Mouse (Mus musculus) hindbrain, embryonic 12.5 days (tissue): ENCODE data around the gene Slc8a1. TPM values are rescaled to one million over a fixed set of nuclear protein-coding genes. Genes with fewer than 3 reads are reported as not detected.

ENCODE experiments used
- ATAC-seq: fragments of 200-750 bp; cut with Nextera tagmentation; 2 replicates; pipeline ENCODE4 v1.8.0; 2017; ENCODE audit warnings: moderate TSS enrichment; ENCODE audit not compliant: low FRiP score
- H3K27ac ChIP-seq: fragments of 300-500 bp; sonication (generic); 2 replicates; pipeline ENCODE4 v1.5.1; 2016; ENCODE audit warnings: mild to moderate bottlenecking
- H3K27me3 ChIP-seq: fragments of 300-500 bp; sonication (generic); 2 replicates; pipeline ENCODE4 v1.6.1; 2016; ENCODE audit warnings: mild to moderate bottlenecking
- H3K36me3 ChIP-seq: fragments of 300-500 bp; sonication (generic); 2 replicates; pipeline ENCODE4 v1.6.1; 2016; ENCODE audit warnings: mild to moderate bottlenecking
- H3K4me1 ChIP-seq: fragments of 300-500 bp; sonication (generic); 2 replicates; pipeline ENCODE4 v1.6.1; 2016
- H3K4me2 ChIP-seq: fragments of 300-500 bp; sonication (generic); replicated peaks from 2 replicates; pipeline ENCODE4 v1.6.1; 2016; ENCODE audit warnings: mild to moderate bottlenecking
- H3K4me3 ChIP-seq: fragments of 300-500 bp; sonication (generic); 2 replicates; pipeline ENCODE4 v1.5.1; 2016; ENCODE audit warnings: mild to moderate bottlenecking
- H3K9ac ChIP-seq: fragments of 300-500 bp; sonication (generic); 2 replicates; pipeline ENCODE4 v1.6.1; 2016; ENCODE audit warnings: mild to moderate bottlenecking, moderate library complexity
- H3K9me3 ChIP-seq: fragments of 300-500 bp; sonication (generic); replicated peaks from 2 replicates; pipeline ENCODE4 v1.6.1; 2016; ENCODE audit warnings: mild to moderate bottlenecking
- WGBS: fragments of 180-500 bp; shearing (Covaris S2); methylation state at CpG from one replicate; pipeline ENCODE4 v1.1.7; 2016; 5-methylcytosine and 5-hydroxymethylcytosine counted together
- polyA plus RNA-seq: library from polyadenylated mRNA; unstranded; fragments of >200 nt; fragmentation: Nextera tagmentation; extraction: Ambion mirVana; gene quantifications from 2 replicates; pipeline ENCODE4 v1.2.1, GENCODE M21; 2016

Gene Slc8a1
- polyA plus RNA-seq, 1 experiment from 2014 or later = 9.0 TPM

DNA sequence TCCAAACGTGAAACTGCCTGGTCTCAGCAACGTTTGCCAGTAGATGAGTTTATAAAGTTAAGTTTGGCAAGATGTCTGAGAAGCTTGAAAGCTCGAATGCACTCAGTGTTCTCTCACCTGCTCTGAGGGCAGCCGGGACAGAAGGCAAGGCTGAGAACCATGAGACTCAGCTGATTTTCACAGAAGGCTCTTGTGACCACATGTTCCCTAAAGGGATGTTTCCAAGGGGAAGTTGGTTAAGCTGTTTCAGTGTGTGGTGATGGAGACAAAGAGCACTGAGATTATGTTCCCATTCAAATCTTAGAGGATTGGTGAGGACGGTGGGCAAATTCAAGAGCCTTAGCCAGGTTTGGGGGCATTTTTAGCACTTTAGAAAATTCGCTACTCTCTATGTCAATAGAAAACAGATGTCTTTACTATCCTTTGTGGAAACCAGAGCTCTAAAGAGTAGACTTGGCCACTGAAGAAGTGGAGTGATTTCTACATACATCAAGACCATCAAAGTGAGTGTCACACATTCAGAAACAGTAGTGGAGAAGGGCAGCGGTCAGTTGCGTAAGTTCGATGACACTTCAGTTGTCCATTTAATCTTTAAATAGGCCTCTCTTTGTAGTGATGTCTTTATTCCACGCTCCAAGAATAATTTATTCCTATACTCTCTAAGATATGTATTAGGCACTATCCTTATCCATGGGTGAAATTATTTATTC is 219.7 kb downstream of the Slc8a1 start:
- 87% methylated on average over 10 of the region's 10 CpGs for WGBS
- Histone ChIP-seq H3K4me2 (no peak overlapping the region), H3K36me3 (no peaks in the 10 kb centered on the region), H3K9ac (no peak overlapping the region), H3K9me3 (no peaks in the 10 kb centered on the region), H3K4me1 (peaks cover 3% of the 10 kb centered on the region; the same call in 1 of the 2 replicates), H3K27me3 (no peaks in the 10 kb centered on the region), H3K4me3 (no peak overlapping the region), H3K27ac (no peak overlapping the region)
- no peak for ATAC-seq

DNA sequence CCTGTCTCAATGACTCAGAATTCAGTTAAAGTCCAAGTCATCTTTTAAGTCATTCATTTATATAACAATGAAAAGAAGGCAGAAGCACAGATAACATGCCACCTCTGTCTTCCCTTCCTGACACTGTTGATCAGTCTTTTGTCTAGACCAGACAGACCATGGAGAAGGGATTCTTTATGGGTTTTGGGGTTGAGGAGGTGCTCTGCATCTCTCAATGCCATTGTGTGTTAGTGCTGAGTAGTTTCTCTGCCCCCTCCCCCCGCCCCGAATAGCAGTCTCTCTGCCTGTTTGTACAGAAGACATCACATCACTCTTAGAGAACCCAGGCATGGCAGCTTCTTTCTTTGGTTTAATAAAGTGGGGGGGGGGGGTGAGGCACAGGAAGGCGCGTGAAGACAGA is 222.0 kb downstream of the Slc8a1 start:
- Histone ChIP-seq H3K27me3 (no peaks in the 10 kb centered on the region), H3K36me3 (no peaks in the 10 kb centered on the region), H3K9ac (no peak overlapping the region), H3K9me3 (no peaks in the 10 kb centered on the region), H3K4me3 (no peak overlapping the region), H3K27ac (no peak overlapping the region), H3K4me1 (peaks cover 3% of the 10 kb centered on the region; the same call in 1 of the 2 replicates), H3K4me2 (no peak overlapping the region)
- ATAC-seq = no peak
- WGBS = 32% methylated on average over 4 of the region's 4 CpGs

DNA sequence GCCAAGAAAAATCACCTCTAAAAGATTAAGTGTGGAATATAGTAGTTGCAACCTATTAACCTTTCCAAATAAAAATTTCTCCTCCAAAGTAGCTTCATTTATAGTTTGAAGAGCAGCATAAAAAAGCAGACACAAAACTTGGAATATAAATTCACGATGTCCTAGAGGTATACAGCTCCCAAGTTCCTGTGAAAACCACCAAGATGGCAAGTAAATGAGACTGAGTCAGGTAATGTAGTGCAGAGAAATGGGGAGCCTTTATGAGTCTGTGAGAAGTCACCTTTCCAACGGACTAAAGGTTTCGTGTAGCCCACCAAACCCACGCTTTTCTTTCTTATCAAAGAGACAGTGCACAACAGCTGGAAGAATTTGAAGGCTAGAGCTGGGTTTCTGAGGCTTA is 224.2 kb downstream of the Slc8a1 start:
- no peak for ATAC-seq
- no peaks in the 10 kb centered on the region for H3K27me3 ChIP-seq
- WGBS = 74% methylated on average over 4 of the region's 4 CpGs
- peaks cover 3% of the 10 kb centered on the region; the same call in 1 of the 2 replicates for H3K4me1 ChIP-seq
- no peak overlapping the region; the same call in 1 of the 2 replicates for H3K27ac ChIP-seq
- H3K9ac ChIP-seq = no peak overlapping the region
- H3K4me2 ChIP-seq = no peak overlapping the region
- H3K4me3 ChIP-seq = no peak overlapping the region
- no peaks in the 10 kb centered on the region for H3K36me3 ChIP-seq
- no peaks in the 10 kb centered on the region for H3K9me3 ChIP-seq

DNA sequence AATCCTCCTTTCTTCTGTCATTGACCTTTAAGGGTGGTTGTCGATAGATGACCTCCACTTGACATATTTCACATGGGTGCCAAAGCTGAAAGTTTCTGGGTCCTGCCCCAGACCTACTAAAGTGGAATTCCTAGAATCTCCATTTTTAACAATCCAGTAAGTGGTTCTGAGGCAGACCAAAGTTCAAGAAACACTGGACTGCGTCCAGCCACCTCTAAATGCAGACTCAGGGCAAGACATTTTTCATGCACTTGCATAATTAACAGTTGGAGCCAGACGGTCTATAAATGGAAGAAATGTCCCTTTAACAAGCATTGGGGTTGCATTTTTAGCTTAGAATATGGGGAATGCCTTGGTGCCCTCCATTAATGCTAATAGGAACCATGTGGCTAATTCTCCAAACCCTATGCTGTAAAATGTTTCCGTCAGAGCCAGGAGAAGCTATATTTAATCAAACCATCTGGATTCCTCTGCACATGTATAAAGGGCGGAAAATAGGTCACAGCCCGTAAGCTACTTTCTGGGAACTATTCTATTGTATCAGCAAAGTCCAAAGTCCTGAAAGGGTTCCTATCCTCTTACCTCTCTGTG is 224.7 kb downstream of the Slc8a1 start:
- WGBS = 51% methylated on average over 6 of the region's 6 CpGs
- Histone ChIP-seq H3K36me3 (no peaks in the 10 kb centered on the region), H3K9ac (no peak overlapping the region), H3K4me2 (no peak overlapping the region), H3K4me1 (peaks cover 3% of the 10 kb centered on the region; the same call in 1 of the 2 replicates), H3K9me3 (no peaks in the 10 kb centered on the region), H3K4me3 (no peak overlapping the region), H3K27ac (no peak overlapping the region), H3K27me3 (no peaks in the 10 kb centered on the region)
- no peak for ATAC-seq

DNA sequence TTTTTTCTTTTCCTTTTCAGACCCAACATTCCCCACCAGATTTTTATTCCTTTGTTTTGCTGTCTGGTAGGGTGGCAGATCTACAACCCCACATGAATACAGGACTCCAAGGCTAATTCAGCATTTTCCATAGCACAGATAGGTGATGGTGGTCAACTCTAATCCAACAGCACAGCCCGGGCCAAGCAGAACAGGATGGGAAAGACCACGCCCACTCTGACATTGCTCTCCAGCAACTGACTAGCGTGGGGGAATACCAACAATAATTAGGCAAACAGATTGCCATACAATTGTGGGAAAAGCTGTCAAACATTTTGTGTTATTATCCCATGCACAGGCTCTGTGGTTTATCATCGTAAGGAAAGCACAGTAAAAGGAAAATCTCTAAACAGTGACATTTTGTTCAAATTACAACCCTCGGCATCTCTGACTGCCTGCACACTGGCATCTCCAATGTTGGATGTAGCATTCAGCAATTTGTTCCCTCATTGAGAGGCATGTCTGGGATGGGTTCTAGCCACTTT is 233.0 kb downstream of the Slc8a1 start:
- peaks cover 5% of the 10 kb centered on the region; the same call in 1 of the 2 replicates for H3K4me1 ChIP-seq
- ATAC-seq = no peak
- H3K9me3 ChIP-seq = no peaks in the 10 kb centered on the region
- 83% methylated on average over 5 of the region's 5 CpGs for WGBS
- H3K27me3 ChIP-seq = no peaks in the 10 kb centered on the region
- H3K36me3 ChIP-seq = no peaks in the 10 kb centered on the region
- H3K9ac ChIP-seq = no peak overlapping the region
- no peak overlapping the region for H3K4me2 ChIP-seq
- no peak overlapping the region for H3K27ac ChIP-seq
- H3K4me3 ChIP-seq = no peak overlapping the region

DNA sequence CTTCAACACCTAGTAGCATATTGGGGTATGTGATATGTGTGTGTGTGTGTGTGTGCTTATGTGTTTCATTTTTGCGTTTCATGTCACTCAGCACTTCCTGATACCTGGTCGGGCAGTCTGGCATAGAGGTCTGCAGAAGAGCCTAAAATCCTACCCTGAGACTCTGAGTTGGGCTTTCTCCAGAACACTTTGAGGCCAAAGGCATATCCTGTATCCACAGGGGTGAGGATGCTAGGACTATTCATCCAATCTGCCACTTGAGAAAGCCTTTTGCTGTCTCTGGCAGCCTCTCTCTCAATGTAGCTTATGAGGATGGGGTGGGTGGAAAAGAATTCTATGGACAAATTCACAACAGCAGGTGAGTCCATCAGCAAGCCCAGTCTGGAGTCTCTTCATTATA is 234.1 kb downstream of the Slc8a1 start:
- H3K4me3 ChIP-seq = no peak overlapping the region
- WGBS = 91% methylated on average over 2 of the region's 2 CpGs
- ATAC-seq = no peak
- H3K4me2 ChIP-seq = no peak overlapping the region
- H3K9ac ChIP-seq = no peak overlapping the region
- H3K36me3 ChIP-seq = no peaks in the 10 kb centered on the region
- H3K9me3 ChIP-seq = no peaks in the 10 kb centered on the region
- H3K4me1 ChIP-seq = peaks cover 5% of the 10 kb centered on the region; the same call in 1 of the 2 replicates
- no peaks in the 10 kb centered on the region for H3K27me3 ChIP-seq
- H3K27ac ChIP-seq = no peak overlapping the region

DNA sequence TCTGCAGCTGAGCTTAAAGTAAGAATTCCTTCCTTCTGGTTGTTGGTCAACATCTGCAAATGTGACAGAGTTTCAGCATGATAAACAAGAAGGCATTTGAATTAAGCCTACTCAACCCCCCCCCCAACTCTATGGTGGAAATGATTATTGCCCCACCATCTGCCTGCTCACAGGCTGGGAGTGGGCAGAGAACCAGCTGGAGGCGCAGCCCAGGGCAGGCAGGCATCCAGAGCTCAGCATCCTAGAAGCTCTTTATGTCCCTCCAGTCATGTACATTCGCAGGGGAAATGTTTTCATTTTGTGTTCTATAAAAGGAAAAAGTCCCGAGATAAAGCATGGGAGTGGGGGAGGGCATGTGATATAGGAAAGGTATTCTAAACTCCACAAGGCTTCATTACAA is 235.4 kb downstream of the Slc8a1 start:
- H3K27ac ChIP-seq = no peak overlapping the region
- ATAC-seq = no peak
- no peak overlapping the region for H3K9ac ChIP-seq
- no peak overlapping the region for H3K4me2 ChIP-seq
- H3K4me3 ChIP-seq = no peak overlapping the region
- H3K27me3 ChIP-seq = no peaks in the 10 kb centered on the region
- H3K36me3 ChIP-seq = no peaks in the 10 kb centered on the region
- H3K4me1 ChIP-seq = peaks cover 5% of the 10 kb centered on the region; the same call in 1 of the 2 replicates
- H3K9me3 ChIP-seq = no peaks in the 10 kb centered on the region
- 74% methylated on average over 3 of the region's 3 CpGs for WGBS

DNA sequence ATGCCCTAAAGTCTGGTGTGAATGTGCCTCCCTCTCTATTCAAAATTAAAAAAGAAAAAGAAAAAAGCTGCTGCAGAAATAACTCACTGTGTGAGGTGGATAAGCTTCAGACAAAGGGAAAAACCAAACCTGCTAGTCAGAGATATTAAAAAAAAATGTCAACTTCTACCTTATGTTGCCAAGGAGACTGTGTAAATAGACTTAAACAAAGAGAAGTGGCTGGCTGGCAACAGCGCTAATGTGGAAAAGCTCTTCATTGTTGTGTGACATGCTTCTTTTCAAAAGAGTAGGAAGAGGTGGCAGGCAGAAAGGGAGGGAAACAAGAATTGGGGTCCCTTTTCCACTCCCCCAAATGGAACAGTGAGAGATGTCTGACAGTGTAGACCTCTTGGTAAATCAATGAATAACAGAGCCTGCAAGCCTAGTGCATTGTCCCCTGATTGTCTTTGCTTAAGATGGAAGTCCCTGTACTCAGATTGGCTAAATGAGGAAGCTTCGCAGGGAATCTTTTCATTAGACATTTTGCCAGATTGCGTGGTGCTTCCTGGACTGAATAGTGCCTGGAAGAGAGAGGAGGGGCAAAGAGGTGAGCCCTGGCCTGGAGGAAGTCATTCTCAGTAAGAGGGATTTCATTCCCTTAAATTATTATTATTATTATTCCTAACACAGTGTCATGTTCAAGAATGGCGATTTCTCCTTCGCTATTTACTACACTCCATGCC is 237.3 kb downstream of the Slc8a1 start:
- no peaks in the 10 kb centered on the region for H3K27me3 ChIP-seq
- H3K4me1 ChIP-seq = peaks cover 5% of the 10 kb centered on the region; the same call in 1 of the 2 replicates
- H3K9me3 ChIP-seq = no peaks in the 10 kb centered on the region
- 0 out of 2 replicates have a peak, but pooled peaks have one; percentile 26 for ATAC-seq
- H3K9ac ChIP-seq = no peak overlapping the region
- H3K4me3 ChIP-seq = no peak overlapping the region
- 55% methylated on average over 5 of the region's 5 CpGs for WGBS
- H3K27ac ChIP-seq = no peak overlapping the region
- H3K36me3 ChIP-seq = no peaks in the 10 kb centered on the region
- no peak overlapping the region for H3K4me2 ChIP-seq

DNA sequence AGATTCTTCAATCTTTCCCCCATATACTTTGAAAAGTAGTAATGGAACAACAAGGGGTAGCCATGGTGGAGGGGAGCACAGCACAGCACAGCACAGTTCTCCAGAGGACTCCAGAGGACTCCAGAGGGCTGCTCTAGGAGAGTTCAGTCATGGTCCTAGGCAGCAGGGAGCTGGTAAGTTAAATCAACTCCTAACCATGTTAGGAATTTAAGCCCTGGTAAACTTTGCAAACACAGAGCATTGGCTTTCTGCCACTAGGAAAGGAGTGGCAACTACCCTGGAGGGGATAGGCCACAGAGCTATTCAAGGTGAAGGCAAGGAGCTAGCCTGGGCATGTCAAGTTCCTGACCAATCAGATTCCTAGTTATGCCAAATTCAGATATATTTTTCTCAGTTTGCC is 240.3 kb downstream of the Slc8a1 start:
- H3K4me2 ChIP-seq = no peak overlapping the region
- H3K9me3 ChIP-seq = no peaks in the 10 kb centered on the region
- H3K4me3 ChIP-seq = no peak overlapping the region
- ATAC-seq = no peak
- peaks cover 5% of the 10 kb centered on the region; the same call in 1 of the 2 replicates for H3K4me1 ChIP-seq
- H3K27ac ChIP-seq = no peak overlapping the region
- H3K9ac ChIP-seq = no peak overlapping the region
- no peaks in the 10 kb centered on the region for H3K27me3 ChIP-seq
- H3K36me3 ChIP-seq = no peaks in the 10 kb centered on the region

DNA sequence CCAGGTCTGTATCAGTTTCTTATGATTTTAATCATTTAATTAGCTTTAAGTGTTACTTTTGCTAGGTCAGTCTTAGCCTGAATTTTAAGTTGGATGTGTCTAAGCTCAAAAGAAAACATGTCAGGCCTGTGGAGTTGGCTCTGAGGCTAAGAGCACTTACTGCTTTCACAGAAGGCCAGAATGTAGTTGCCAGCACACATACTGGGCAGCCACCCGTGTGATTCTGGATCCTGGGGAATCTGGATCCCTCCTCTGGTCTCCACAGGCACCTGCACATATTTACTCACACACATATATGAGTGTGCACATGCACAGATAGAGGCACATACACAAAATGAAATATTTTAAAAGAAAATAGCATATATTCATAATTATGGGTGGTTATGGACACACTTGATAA is 241.6 kb downstream of the Slc8a1 start:
- no peaks in the 10 kb centered on the region for H3K9me3 ChIP-seq
- WGBS = 95% methylated on average over 1 of the region's 1 CpGs
- no peak overlapping the region for H3K4me2 ChIP-seq
- peaks cover 5% of the 10 kb centered on the region; the same call in 1 of the 2 replicates for H3K4me1 ChIP-seq
- H3K4me3 ChIP-seq = no peak overlapping the region
- no peak overlapping the region for H3K27ac ChIP-seq
- H3K36me3 ChIP-seq = no peaks in the 10 kb centered on the region
- no peak for ATAC-seq
- no peaks in the 10 kb centered on the region for H3K27me3 ChIP-seq
- no peak overlapping the region for H3K9ac ChIP-seq

DNA sequence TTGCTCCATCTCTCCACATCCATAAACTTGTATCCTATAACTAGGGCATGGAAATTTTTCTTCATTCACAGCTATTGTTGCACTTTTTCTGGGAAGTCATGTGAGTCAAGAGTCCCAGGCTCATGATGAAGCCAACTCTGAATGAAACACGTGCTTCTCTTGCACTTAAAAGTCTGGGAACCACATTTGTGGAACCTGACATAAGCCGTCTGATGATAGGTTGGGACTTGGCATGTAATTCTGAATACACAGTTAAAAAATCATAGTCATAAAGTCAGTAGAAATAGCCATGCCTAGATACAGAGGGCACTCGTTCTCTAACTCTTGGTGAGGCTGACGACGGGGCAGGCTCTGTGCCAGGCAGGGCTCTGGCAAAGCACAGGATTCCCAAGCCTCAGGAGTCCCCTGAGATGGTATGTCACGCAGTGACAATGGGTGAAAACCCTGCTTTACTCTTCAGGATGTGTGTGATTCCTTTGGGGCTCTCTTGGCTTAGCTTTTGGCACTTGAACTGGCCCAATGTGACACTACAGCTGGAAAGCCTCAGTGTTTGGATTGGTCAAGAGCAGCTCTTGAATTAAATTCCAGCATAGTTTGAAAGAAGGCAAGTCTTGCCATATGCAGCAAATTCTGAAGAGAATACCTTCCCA is 245.8 kb downstream of the Slc8a1 start:
- 84% methylated on average over 6 of the region's 6 CpGs for WGBS
- Histone ChIP-seq H3K36me3 (no peaks in the 10 kb centered on the region), H3K4me3 (no peak overlapping the region), H3K4me2 (no peak overlapping the region), H3K27me3 (no peaks in the 10 kb centered on the region), H3K9ac (no peak overlapping the region), H3K4me1 (no peaks in the 10 kb centered on the region), H3K27ac (no peak overlapping the region), H3K9me3 (no peaks in the 10 kb centered on the region)
- no peak for ATAC-seq

DNA sequence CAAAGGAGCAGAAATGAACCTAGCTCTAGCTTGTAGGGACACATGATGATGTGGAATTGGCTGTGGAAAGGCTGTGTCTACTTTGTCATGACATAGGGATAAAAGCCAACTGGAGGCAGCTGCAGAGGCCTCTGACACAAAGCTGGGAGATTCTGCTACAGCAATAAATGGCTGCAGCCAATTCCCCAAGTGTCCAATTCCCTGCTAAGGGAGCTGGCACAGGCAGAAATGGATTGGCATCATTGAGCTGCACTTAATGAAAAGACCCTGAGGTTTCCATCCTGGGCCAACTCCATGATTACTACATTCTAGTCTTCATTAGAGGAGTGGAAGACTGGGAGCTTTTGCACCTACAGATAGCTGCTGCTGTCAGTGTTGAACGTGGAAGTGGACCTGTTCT is 251.8 kb downstream of the Slc8a1 start:
- Histone ChIP-seq H3K27ac (no peak overlapping the region), H3K27me3 (no peaks in the 10 kb centered on the region), H3K4me3 (no peak overlapping the region), H3K4me1 (peaks cover 6% of the 10 kb centered on the region; the same call in 1 of the 2 replicates), H3K36me3 (no peaks in the 10 kb centered on the region), H3K4me2 (no peak overlapping the region), H3K9ac (no peak overlapping the region), H3K9me3 (no peaks in the 10 kb centered on the region)
- ATAC-seq = no peak
- 91% methylated on average over 1 of the region's 1 CpGs for WGBS
